Mouse (Mus musculus) kidney, embryonic 15.5 days (tissue): ENCODE data around the gene Obox6. TPM values are rescaled to one million over a fixed set of nuclear protein-coding genes. Genes with fewer than 3 reads are reported as not detected.

Experiments
- ATAC-seq: fragments of 200-750 bp; cut with Nextera tagmentation; replicated peaks from 2 replicates; pipeline ENCODE4 v1.8.0; 2017; ENCODE audit warnings: moderate TSS enrichment; ENCODE audit not compliant: low FRiP score
- H3K27ac ChIP-seq: fragments of 300-500 bp; sonication (generic); 2 replicates; pipeline ENCODE4 v1.5.1; 2015; ENCODE audit warnings: mild to moderate bottlenecking, inconsistent platforms
- H3K27me3 ChIP-seq: fragments of 300-500 bp; sonication (generic); 2 replicates; pipeline ENCODE4 v1.6.1; 2015; ENCODE audit warnings: inconsistent platforms
- H3K36me3 ChIP-seq: fragments of 300-500 bp; sonication (generic); 2 replicates; pipeline ENCODE4 v1.6.1; 2015; ENCODE audit warnings: inconsistent platforms
- H3K4me1 ChIP-seq: fragments of 300-500 bp; sonication (generic); 2 replicates; pipeline ENCODE4 v1.6.1; 2015; ENCODE audit warnings: inconsistent platforms
- H3K4me2 ChIP-seq: fragments of 300-500 bp; sonication (generic); 2 replicates; pipeline ENCODE4 v1.6.1; 2015; ENCODE audit warnings: moderate library complexity, mild to moderate bottlenecking, inconsistent platforms
- H3K4me3 ChIP-seq: fragments of 300-500 bp; sonication (generic); replicated peaks from 2 replicates; pipeline ENCODE4 v1.5.1; 2015; ENCODE audit warnings: mild to moderate bottlenecking, inconsistent platforms
- H3K9ac ChIP-seq: fragments of 300-500 bp; sonication (generic); 2 replicates; pipeline ENCODE4 v1.6.1; 2015; ENCODE audit warnings: mild to moderate bottlenecking, inconsistent platforms
- H3K9me3 ChIP-seq: fragments of 300-500 bp; sonication (generic); replicated peaks from 2 replicates; pipeline ENCODE4 v1.6.1; 2016; ENCODE audit warnings: inconsistent platforms
- WGBS: fragments of 180-500 bp; shearing (Covaris S2); methylation state at CpG from one replicate; pipeline ENCODE4 v1.1.7; 2015; ENCODE audit warnings: mixed read lengths; 5-methylcytosine and 5-hydroxymethylcytosine counted together
- polyA plus RNA-seq: library from polyadenylated mRNA; unstranded; fragments of >200 nt; fragmentation: Nextera tagmentation; extraction: Ambion mirVana; gene quantifications from 2 replicates; pipeline ENCODE4 v1.2.1, GENCODE M21; 2015

Obox6 gene
- not detected in 2 replicates for polyA plus RNA-seq

DNA sequence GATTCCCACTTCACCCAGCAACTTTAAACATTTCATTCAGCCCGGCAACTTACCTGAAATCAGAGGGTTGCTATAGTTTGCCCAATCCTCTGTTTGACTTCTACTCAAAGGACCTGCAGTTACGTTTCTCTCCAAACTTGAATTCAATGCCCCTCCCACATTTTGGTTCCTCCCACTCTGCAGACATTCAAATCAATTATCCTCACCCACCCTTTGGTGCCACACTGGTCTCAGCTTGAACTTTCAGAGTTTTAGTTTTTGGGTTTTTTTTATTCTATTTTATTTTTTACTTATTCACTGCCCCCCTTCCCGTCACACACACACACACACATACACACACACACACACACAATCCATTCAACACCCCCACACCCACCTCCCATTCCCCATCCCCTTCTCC is at the start of gene Obox6:
Gene Obox6, minus strand, starts transcription at position 101 of the 400 bp plus-strand sequence.
- WGBS = 98% methylated on average over 3 of the region's 3 CpGs
- no peak within 1 kb of the TSS for H3K4me3 ChIP-seq
- 0 out of 2 replicates have a peak, but pooled peaks cover 6% of the 10 kb centered on the region for H3K9me3 ChIP-seq
- no peak for ATAC-seq
- H3K9ac ChIP-seq = no peak within 1 kb of the TSS
- H3K4me2 ChIP-seq = no peak within 1 kb of the TSS
- no peaks in the 10 kb centered on the region for H3K4me1 ChIP-seq
- no peaks in the 10 kb centered on the region for H3K36me3 ChIP-seq
- H3K27ac ChIP-seq = no peak within 1 kb of the TSS
- no peaks in the 10 kb centered on the region for H3K27me3 ChIP-seq

DNA sequence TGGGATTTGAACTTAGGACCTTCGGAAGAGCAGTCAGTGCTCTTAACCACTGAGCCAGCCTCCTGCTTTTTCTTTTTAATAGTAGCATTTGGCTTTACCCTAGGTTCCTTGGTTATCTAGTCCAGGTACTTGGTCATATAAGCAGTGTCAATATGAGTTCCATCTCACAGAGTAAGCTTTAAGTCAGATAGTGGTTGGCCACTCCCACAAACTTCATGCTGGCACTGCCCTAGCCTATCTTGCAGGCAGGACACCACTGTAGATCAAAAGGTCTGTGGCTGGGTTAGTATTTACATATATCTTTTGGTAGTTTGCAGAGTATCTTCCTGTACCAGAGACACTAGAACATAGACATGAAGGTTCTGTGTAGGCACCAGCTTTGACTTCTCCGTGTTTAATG is 44.6 kb upstream of the Obox6 start:
- H3K9me3 ChIP-seq = no peaks in the 10 kb centered on the region
- H3K9ac ChIP-seq = no peak overlapping the region
- no peak overlapping the region for H3K4me2 ChIP-seq
- ATAC-seq = no peak
- H3K27ac ChIP-seq = no peak overlapping the region
- H3K4me3 ChIP-seq = no peak overlapping the region
- H3K36me3 ChIP-seq = no peaks in the 10 kb centered on the region
- WGBS = 86% methylated on average over 2 of the region's 2 CpGs
- no peaks in the 10 kb centered on the region for H3K4me1 ChIP-seq
- H3K27me3 ChIP-seq = no peaks in the 10 kb centered on the region

DNA sequence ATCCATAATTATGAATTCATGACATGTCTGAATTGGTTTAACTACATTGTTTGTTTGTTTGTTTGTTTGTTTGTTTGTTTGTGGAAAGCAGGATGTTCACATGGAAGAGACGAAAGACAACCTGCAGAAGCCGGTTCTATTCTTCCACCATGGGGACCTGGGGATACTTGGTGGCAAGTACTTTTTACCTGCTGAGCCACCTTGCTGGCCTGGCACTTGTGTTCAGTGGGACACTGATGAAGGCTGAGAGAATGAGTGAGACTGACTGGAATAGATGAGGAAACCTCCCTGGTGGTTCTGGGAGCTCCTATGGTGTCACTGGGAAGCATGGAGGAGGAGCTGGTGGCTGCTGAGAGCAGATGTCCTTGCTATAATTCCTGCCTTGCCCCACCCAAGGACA is 42.8 kb upstream of the Obox6 start, which contains the start of gene Crxos:
Gene Crxos, plus strand, starts transcription at position 301 of the 400 bp plus-strand sequence.
- H3K4me2 ChIP-seq = no peak within 1 kb of the TSS
- 95% methylated on average over 2 of the region's 2 CpGs for WGBS
- no peaks in the 10 kb centered on the region for H3K27me3 ChIP-seq
- no peak within 1 kb of the TSS for H3K9ac ChIP-seq
- no peak for ATAC-seq
- no peaks in the 10 kb centered on the region for H3K9me3 ChIP-seq
- H3K4me3 ChIP-seq = no peak within 1 kb of the TSS
- H3K27ac ChIP-seq = no peak within 1 kb of the TSS
- H3K36me3 ChIP-seq = no peaks in the 10 kb centered on the region
- H3K4me1 ChIP-seq = no peaks in the 10 kb centered on the region

DNA sequence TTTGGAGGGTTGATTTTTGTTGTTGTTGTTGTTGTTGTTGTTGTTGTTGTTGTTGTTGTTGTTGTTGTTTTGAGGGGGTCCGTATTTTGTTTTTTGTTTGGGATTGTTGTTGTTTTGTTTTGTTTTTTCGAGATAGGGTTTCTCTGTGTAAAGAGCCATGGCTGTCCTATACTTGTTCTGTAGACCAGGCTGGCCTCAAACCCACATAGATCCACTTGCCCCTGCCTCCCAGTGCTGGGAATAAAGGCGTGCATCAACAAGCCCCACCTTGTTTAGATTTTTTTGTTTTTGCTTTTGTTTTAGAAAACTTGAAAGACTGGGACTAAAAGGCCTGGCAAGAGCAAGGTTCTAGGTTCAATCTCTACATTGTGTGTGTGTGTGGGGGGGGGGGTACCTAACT is 42.4 kb upstream of the Obox6 start:
- no peak overlapping the region for H3K4me2 ChIP-seq
- no peaks in the 10 kb centered on the region for H3K36me3 ChIP-seq
- no peaks in the 10 kb centered on the region for H3K27me3 ChIP-seq
- H3K27ac ChIP-seq = no peak overlapping the region
- no peak overlapping the region for H3K9ac ChIP-seq
- H3K4me3 ChIP-seq = no peak overlapping the region
- WGBS = 75% methylated on average over 3 of the region's 3 CpGs
- H3K9me3 ChIP-seq = no peaks in the 10 kb centered on the region
- H3K4me1 ChIP-seq = no peaks in the 10 kb centered on the region
- no peak for ATAC-seq

DNA sequence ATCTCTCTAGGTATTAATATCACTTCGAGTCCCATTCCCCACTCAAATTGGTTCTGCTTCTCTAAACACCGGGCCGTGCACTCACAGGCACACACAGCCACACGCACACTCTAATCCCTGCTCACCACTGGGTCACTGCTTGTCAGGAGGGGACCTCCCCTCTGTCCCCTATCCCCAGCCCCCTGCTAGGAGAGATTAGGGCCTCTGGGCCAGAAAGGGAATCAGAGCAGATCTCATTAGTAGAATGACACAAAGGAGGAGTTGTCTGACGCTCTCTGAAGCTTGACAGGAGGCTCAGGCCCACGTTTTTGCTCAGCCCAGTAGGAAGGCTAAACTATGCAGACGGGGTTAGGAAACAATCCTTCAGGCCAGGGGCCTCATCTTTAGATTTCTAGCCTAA is 41.9 kb upstream of the Obox6 start:
- Histone ChIP-seq H3K4me1 (no peaks in the 10 kb centered on the region), H3K4me3 (no peak overlapping the region), H3K9me3 (no peaks in the 10 kb centered on the region), H3K36me3 (no peaks in the 10 kb centered on the region), H3K27ac (no peak overlapping the region), H3K4me2 (no peak overlapping the region), H3K27me3 (no peaks in the 10 kb centered on the region), H3K9ac (no peak overlapping the region)
- WGBS = 23% methylated on average over 7 of the region's 7 CpGs
- no peak for ATAC-seq

DNA sequence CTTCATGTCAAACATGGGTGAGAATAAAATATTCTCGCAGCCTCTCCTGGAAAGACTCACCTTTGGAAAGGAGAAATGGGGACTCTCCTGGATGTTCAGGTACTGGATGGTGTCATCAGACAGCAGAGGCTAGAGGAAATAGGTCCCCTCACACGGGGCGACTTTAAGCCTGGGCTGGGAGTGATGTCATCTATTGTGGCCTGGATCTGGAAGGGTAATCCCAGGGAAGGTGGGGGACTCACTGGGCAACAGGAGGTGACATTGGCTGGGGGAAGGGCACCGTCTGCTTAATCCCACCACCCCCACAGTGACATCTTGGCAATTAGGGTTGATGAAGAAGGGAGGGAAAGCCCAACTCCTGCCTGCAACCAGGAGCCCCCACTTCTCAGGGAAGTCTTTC is 40.3 kb upstream of the Obox6 start, which contains the start of gene Crx:
Gene Crx, minus strand, starts transcription at position 213 of the 400 bp plus-strand sequence.
- Histone ChIP-seq H3K9ac (no peak within 1 kb of the TSS), H3K36me3 (no peaks in the 10 kb centered on the region), H3K4me1 (no peaks in the 10 kb centered on the region), H3K27me3 (no peaks in the 10 kb centered on the region), H3K4me2 (no peak within 1 kb of the TSS), H3K27ac (no peak within 1 kb of the TSS), H3K4me3 (no peak within 1 kb of the TSS), H3K9me3 (no peaks in the 10 kb centered on the region)
- WGBS = 35% methylated on average over 4 of the region's 4 CpGs
- ATAC-seq = no peak

DNA sequence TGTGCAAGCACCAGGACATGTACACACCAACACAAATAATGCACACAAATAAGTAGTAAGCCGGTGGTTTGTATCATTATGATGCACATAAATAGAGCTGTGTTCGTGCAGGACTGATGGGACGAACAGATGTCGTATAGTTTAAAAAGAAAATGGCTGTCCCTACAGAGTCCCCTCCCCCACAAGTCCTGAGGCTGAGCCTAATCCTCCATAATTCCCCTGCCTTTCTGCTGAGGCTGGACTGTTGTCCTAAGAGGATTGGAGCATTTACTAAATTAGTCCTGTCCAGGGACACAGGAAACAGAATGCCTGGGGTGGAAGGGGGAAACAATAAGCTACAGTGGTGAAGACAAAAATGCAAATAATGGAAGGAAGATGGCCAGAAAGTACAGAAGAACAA is 24.6 kb upstream of the Obox6 start:
- WGBS = 76% methylated on average over 4 of the region's 4 CpGs
- no peaks in the 10 kb centered on the region for H3K36me3 ChIP-seq
- no peaks in the 10 kb centered on the region for H3K9me3 ChIP-seq
- no peak overlapping the region for H3K4me3 ChIP-seq
- H3K4me2 ChIP-seq = no peak overlapping the region
- no peak overlapping the region for H3K27ac ChIP-seq
- no peaks in the 10 kb centered on the region for H3K27me3 ChIP-seq
- no peak overlapping the region for H3K9ac ChIP-seq
- ATAC-seq = no peak
- no peaks in the 10 kb centered on the region for H3K4me1 ChIP-seq

DNA sequence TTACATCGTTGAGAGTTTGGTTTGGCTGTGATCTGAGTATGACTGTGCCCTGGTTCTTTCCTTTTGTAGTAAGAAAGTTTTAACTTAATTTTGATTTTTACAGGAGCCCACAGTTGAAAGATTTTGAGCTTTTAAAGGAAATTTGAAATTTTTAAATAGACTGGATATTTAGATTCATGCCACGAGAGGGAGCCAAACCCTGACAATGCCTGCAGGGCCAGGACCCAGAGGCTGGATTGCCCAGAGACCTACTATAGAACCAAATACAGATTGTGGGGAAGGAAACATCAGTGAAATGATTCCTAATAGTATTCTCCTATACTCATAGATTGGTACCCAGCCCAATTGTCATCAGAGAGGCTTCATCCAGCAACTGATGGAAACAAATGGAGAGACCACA is 20.2 kb upstream of the Obox6 start:
- Histone ChIP-seq H3K36me3 (no peaks in the 10 kb centered on the region), H3K4me2 (no peak overlapping the region), H3K9ac (no peak overlapping the region), H3K27me3 (no peaks in the 10 kb centered on the region), H3K4me3 (no peak overlapping the region), H3K9me3 (no peaks in the 10 kb centered on the region), H3K27ac (no peak overlapping the region), H3K4me1 (no peaks in the 10 kb centered on the region)
- no peak for ATAC-seq
- 44% methylated on average over 2 of the region's 2 CpGs for WGBS

Other genes with a start within 250 kb of the Obox6 start
- gene Obox3, start 199.8 kb downstream of the Obox6 start, polyA plus RNA-seq = not detected in 2 replicates
- gene Obox5, start 89.5 kb downstream of the Obox6 start, polyA plus RNA-seq = not detected in 2 replicates
- not detected in 2 replicates for gene Crx, start 40.3 kb upstream of the Obox6 start, polyA plus RNA-seq
- not detected in 2 replicates for gene Crxos, start 42.9 kb upstream of the Obox6 start, polyA plus RNA-seq
- 745 and 748 TPM in 2 replicates for gene Selenow, start 82.7 kb upstream of the Obox6 start, polyA plus RNA-seq
- gene Nop53, start 106.4 kb upstream of the Obox6 start, polyA plus RNA-seq = 194 and 195 TPM in 2 replicates
- 39.4 and 39.5 TPM in 2 replicates for gene Ehd2, start 127.9 kb upstream of the Obox6 start, polyA plus RNA-seq
- 7.5 and 8.1 TPM in 2 replicates for gene Bicra, start 208.2 kb upstream of the Obox6 start, polyA plus RNA-seq
- gene Zfp541, start 222.1 kb upstream of the Obox6 start, polyA plus RNA-seq = 0.13 TPM in 1 of 2 replicates, not detected in the other